Mouse (Mus musculus) midbrain, embryonic 15.5 days (tissue): ENCODE measurements around the gene Polr3a. TPM values are rescaled to one million over a fixed set of nuclear protein-coding genes. Genes with fewer than 3 reads are reported as not detected.
"Not testable (repeated sequence)": the region's sequence is repeated elsewhere in the genome, so short reads cannot be mapped to it uniquely, and the experiment has no call there.

ENCODE experiments used
- ATAC-seq: fragments of 200-750 bp; cut with Nextera tagmentation; replicated peaks from 2 replicates; pipeline ENCODE4 v1.8.0; 2017; ENCODE audit warnings: moderate TSS enrichment
- H3K27ac ChIP-seq: fragments of 300-500 bp; sonication (generic); 2 replicates; pipeline ENCODE4 v1.5.1; 2015; ENCODE audit warnings: mild to moderate bottlenecking, inconsistent platforms
- H3K27me3 ChIP-seq: fragments of 300-500 bp; sonication (generic); replicated peaks from 2 replicates; pipeline ENCODE4 v1.6.1; 2015; ENCODE audit warnings: inconsistent platforms
- H3K36me3 ChIP-seq: fragments of 300-500 bp; sonication (generic); replicated peaks from 2 replicates; pipeline ENCODE4 v1.6.1; 2015; ENCODE audit warnings: inconsistent platforms
- H3K4me1 ChIP-seq: fragments of 300-500 bp; sonication (generic); 2 replicates; pipeline ENCODE4 v1.6.1; 2015; ENCODE audit warnings: inconsistent platforms
- H3K4me2 ChIP-seq: fragments of 300-500 bp; sonication (generic); 2 replicates; pipeline ENCODE4 v1.6.1; 2015; ENCODE audit warnings: inconsistent platforms, mild to moderate bottlenecking, moderate library complexity
- H3K4me3 ChIP-seq: fragments of 300-500 bp; sonication (generic); 2 replicates; pipeline ENCODE4 v1.5.1; 2015; ENCODE audit warnings: mild to moderate bottlenecking, inconsistent platforms
- H3K9ac ChIP-seq: fragments of 300-500 bp; sonication (generic); 2 replicates; pipeline ENCODE4 v1.6.1; 2015; ENCODE audit warnings: mild to moderate bottlenecking, inconsistent platforms
- H3K9me3 ChIP-seq: fragments of 300-500 bp; sonication (generic); 2 replicates; pipeline ENCODE4 v1.6.1; 2016; ENCODE audit warnings: inconsistent platforms
- WGBS: fragments of 180-500 bp; shearing (Covaris S2); methylation state at CpG from one replicate; pipeline ENCODE4 v1.1.7; 2015; ENCODE audit warnings: mixed read lengths; 5-methylcytosine and 5-hydroxymethylcytosine counted together
- polyA plus RNA-seq: library from polyadenylated mRNA; unstranded; fragments of >200 nt; fragmentation: Nextera tagmentation; extraction: Ambion mirVana; gene quantifications from 2 replicates; pipeline ENCODE4 v1.2.1, GENCODE M21; 2015

Gene Polr3a
- polyA plus RNA-seq, 1 experiment from 2014 or later: 23.5 TPM

- H3K4me2 ChIP-seq: peak overlapping the region; percentile 72
- H3K9ac ChIP-seq: peak overlapping the region; percentile 84
- H3K4me3 ChIP-seq: peak overlapping the region; percentile 59
- peaks cover 15% of the 10 kb centered on the region for H3K36me3 ChIP-seq
- peak; percentile 92 for ATAC-seq
- no peaks in the 10 kb centered on the region for H3K27me3 ChIP-seq
- H3K9me3 ChIP-seq: no peaks in the 10 kb centered on the region
- H3K27ac ChIP-seq: peak overlapping the region; percentile 71
- under 1% methylated on average over 64 of the region's 64 CpGs for WGBS
- peaks cover 47% of the 10 kb centered on the region for H3K4me1 ChIP-seq
Measured at GRCm38 (mm10) chr14:24490468-24491265, 3.8 kb upstream of the Polr3a start.

- WGBS: 89% methylated on average over 7 of the region's 7 CpGs
- not testable (repeated sequence) for H3K4me3 ChIP-seq, ATAC-seq, H3K4me2 ChIP-seq, H3K9me3 ChIP-seq, H3K27ac ChIP-seq, H3K9ac ChIP-seq, H3K27me3 ChIP-seq
- Histone ChIP-seq H3K4me1 (peaks cover 51% of the 10 kb centered on the region), H3K36me3 (peaks cover 14% of the 10 kb centered on the region)
Measured at GRCm38 (mm10) chr14:24489772-24490171, 2.9 kb upstream of the Polr3a start.

GRCm38 (mm10) chr14:24486241-24486767, 554 bp downstream of the Polr3a start:
- H3K27ac ChIP-seq: peak overlapping the region; percentile 49
- ATAC-seq: peak; percentile 15; the same call in 1 of the 2 replicates
- WGBS: 8% methylated on average over 13 of the region's 13 CpGs

GRCm38 (mm10) chr14:24468806-24469205, 18.1 kb downstream of the Polr3a start:
- 90% methylated on average over 6 of the region's 6 CpGs for WGBS
- no peaks in the 10 kb centered on the region for H3K4me1 ChIP-seq
- no peak overlapping the region for H3K4me2 ChIP-seq

More at GRCm38 (mm10) chr14:24486241-24486767, 554 bp downstream of the Polr3a start:
- H3K4me2 ChIP-seq: peak overlapping the region; percentile 68
- no peaks in the 10 kb centered on the region for H3K27me3 ChIP-seq
- peak overlapping the region; percentile 92 for H3K4me3 ChIP-seq
- peak overlapping the region; percentile 82 for H3K9ac ChIP-seq
- H3K4me1 ChIP-seq: peaks cover 17% of the 10 kb centered on the region
- H3K9me3 ChIP-seq: no peaks in the 10 kb centered on the region
- peaks cover 13% of the 10 kb centered on the region for H3K36me3 ChIP-seq

GRCm38 (mm10) chr14:24458191-24458590, 28.7 kb downstream of the Polr3a start:
- 89% methylated on average over 3 of the region's 3 CpGs for whole genome bisulfite sequencing
- no peak overlapping the region for H3K27ac ChIP-seq
- H3K9ac ChIP-seq: no peak overlapping the region
- no peak overlapping the region for H3K4me2 ChIP-seq
- no peaks in the 10 kb centered on the region for H3K4me1 ChIP-seq
- ATAC-seq: no peak
- peaks cover 70% of the 10 kb centered on the region for H3K36me3 ChIP-seq
- H3K9me3 ChIP-seq: no peaks in the 10 kb centered on the region
- no peaks in the 10 kb centered on the region for H3K27me3 ChIP-seq
- no peak overlapping the region for H3K4me3 ChIP-seq

More at GRCm38 (mm10) chr14:24468806-24469205, 18.1 kb downstream of the Polr3a start:
- no peaks in the 10 kb centered on the region for H3K9me3 ChIP-seq
- no peak overlapping the region for H3K27ac ChIP-seq
- H3K27me3 ChIP-seq: no peaks in the 10 kb centered on the region
- no peak for ATAC-seq
- no peak overlapping the region for H3K4me3 ChIP-seq
- peaks cover 75% of the 10 kb centered on the region for H3K36me3 ChIP-seq
- no peak overlapping the region for H3K9ac ChIP-seq

- not testable (repeated sequence) for H3K4me1 ChIP-seq, ATAC-seq, H3K9ac ChIP-seq, H3K4me3 ChIP-seq, H3K27me3 ChIP-seq, H3K9me3 ChIP-seq, H3K27ac ChIP-seq, H3K4me2 ChIP-seq
- H3K36me3 ChIP-seq: peaks cover 16% of the 10 kb centered on the region; the same call in 1 of the 2 replicates
- WGBS: 93% methylated on average over 4 of the region's 4 CpGs
Measured at GRCm38 (mm10) chr14:24443529-24443928, 43.3 kb downstream of the Polr3a start.

Other genes starting within 250 kb of the Polr3a start
- 21.9 and 22.9 TPM in 2 replicates for gene Dlg5, start 241.1 kb downstream of the Polr3a start, polyA plus RNA-seq
- gene E330034G19Rik, start 193.8 kb downstream of the Polr3a start, polyA plus RNA-seq: not detected in 2 replicates
- 469 and 502 TPM in 2 replicates for gene Rps24, start 67 bp upstream of the Polr3a start, polyA plus RNA-seq